Mouse (Mus musculus): ENCODE data around the gene Nav2.
A peak's percentile ranks its signal among the peaks of the same experiment; 100 is the strongest.

Nav2 gene

DNA sequence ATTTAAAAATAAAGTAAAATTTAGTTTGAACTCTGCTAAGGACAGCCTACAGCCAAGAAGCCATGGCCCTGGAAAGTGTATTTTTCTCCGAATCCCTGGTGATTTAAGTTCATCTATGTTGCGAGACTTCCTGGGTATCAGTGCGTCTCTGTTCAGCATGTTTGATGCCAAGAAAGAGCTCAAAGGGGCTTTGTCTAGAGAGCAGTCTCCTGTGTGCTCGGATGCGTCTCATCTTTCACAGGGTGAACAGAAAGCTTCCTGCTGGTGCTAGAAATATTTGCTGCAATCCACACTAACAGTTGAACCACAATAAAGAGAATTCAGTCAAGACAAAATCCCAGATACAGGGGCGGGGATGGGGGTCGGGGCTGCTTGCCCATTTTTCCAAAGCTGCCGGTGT lies 572.4 kb downstream of the Nav2 start:
- DNase-seq (ENCODE audit: low spot score in 2 of 2), result no peak

DNA sequence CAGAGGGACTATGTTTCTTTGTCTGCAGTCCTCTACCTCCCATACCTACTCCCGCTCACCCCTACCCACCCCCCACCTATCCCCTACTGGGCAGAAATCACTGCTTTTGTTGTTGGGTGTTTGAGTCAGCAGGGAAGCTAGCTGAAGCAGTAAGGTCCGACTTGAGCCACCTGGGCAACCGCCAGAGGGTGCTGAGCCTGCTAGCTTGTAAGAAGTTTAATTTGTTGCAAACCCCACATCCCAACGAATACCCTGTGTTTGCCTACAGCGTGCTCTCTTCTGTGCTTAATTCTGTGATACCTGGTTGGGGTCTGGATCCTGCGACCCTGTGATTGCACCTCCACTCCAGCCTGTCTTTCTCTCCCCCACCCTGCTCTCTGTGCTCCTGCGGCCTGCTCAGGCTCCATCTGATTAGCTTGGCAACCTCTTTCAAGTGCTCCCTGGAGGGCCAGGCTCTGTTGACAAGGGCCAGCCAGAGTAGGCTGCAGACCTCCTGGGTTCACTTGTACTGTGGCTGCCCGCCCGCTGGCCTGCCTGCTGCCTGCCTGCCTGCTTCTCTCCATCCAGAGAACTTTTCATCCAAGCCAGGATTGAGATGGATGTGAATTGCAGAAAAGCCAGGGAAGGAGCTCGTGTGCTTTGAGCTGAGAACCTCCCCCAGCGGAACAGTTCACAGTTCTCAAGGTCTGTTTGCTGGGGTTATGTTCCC lies 575.7 kb downstream of the Nav2 start:
- DNase-seq (ENCODE audit: low spot score in 2 of 2), result no peak

DNA sequence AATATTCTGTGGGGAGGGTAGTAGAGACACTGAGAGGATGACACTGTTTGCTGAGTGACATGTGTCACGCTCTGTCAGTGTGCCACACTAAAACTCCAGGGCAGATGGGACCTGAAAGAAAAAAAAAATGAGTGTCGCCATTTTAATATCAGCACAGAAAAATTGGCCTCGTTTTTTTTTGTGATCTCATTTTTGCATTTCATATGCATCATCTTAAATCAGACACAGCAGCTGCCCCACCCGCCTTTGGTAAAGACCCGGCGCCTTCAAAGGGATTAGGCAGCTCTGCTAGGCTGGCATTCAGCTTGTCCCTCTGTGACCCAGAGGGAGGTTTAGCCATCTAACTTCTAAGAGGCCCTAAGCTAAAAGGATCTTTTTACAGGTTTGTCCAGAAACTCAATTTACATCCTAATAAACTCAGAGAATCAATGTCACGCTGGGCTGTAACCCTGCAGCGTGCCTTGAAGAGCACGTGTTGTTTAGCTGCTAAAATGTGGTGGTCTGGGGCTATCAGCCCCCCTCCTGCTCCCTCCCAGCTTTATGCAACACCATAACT lies 576.9 kb downstream of the Nav2 start:
- DNase-seq (ENCODE audit: low spot score in 2 of 2), result no peak

DNA sequence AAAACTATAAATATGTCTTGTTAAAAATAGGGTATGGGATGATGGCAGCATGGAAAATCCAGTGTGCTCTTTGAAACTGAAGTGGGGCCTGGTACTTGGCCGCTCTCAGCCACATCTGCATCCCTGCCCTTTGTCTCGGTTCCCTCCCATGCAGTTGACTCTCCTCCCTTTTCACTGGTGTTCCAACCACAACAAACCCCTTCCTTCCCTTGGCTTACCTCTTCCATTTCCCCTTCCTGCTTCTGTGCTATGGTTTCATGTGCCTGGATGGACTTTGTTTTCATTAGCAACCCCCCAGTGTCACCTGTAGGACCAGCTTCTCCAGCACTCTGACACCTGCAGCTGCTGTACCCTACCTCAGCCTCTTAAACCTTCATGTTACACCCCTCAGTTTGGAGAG lies 578.8 kb downstream of the Nav2 start:
- DNase-seq (ENCODE audit: low spot score in 2 of 2), result no peak

DNA sequence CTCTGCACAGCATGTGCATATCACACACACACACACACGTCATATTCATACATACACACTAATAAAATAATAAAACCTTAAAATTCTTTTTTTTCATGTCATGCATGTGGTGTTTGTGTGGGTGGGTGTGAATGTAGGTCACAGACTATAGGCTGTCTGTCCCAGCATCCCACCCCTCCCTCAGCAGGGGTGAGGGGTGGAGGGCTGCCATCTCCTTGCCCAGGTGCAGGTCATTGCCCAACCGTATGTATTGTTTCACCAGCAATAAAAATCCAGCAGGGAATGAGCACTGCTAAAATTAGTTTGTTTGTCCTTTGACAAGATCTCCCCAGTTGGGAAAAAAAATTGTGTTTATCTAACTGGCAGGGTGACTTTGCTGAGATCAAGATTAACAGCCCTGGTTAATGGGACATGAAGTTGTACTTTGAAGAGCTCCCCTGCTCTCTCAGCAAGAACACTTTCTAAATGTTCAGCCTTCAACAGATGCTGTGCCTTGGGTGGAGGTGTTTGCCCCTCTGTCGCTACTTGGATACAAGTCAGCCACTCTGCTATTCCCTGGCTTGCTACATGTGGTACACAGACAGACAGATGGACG lies 580.1 kb downstream of the Nav2 start:
- no peak for DNase-seq (ENCODE audit: low spot score in 2 of 2)

DNA sequence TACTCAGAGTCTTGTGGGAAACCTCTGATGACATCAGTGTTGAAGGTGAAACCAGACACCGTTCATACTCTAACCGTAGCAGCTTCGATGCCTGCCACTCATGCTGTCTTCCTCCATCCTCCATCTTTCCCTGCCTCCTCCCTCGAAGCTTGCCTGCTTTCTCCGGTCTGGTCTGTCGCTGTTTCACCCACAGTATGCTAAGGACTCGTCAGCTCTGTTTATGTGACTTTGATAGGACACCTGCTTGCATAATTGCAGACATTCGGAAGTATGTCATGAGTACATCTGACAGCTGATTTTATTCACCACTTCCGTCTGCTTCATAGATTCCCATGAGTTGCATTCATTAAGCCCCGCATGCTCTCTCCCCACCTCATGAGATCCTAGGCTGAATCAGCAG lies 582.3 kb downstream of the Nav2 start:
- no peak for DNase-seq (ENCODE audit: low spot score in 2 of 2)

DNA sequence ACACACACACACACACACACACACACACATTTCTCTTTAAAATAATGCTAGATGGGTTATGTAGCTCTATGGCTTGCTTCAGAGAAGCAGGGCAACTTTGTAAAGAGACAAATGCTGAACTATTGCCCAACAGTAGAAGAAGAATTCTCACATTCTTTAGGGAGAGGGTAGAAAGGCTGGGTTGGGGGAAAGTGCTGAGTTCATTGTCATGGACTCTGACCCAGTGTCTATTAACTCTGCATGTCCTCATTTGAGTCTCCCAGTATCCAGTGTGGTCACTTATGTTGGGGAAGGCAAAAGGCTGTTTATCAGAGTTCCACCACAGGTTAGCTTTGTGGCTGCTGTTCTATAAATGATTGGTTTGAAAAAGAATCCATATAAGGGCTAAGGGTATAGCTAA lies 584.1 kb downstream of the Nav2 start:
- DNase-seq (ENCODE audit: low spot score in 2 of 2), result no peak

DNA sequence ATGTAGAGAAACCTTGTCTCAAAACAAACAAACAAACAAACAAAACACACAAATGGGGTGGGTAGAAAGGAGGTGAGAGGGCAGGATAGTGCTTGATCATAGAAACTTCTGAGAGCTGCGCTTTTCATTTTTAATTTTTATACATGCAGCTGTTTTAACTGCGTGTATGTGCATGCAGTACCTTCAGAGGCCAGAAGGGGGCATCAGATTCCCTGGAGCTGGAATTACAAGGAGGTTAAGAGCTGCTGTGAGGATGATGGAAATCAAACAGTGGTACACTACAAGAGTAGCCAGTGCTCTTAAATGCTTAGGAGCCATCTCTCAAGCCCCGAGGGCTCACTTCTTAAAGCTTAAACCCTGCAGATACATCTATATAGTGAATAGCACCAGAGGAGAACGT lies 584.7 kb downstream of the Nav2 start:
- no peak for DNase-seq (ENCODE audit: low spot score in 2 of 2)

DNA sequence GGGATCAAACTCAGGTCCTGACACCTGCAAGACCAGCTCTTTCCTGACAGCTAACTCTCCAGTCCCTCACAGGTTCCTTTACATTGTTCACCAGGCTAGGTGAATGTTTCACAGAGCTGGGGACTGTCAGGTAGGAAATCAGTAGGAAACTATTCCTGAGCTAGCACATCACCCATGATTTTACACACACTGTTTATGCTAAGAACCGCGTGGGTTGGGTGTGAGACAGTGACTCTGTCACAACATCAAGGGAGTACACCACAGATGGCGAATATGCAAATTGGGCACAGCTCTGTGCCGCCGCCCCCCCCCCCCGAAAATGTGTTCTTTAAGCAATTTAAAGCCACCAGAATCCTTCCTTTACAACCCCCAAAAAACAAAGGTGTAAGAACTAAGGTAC lies 586.1 kb downstream of the Nav2 start:
- no peak for DNase-seq (ENCODE audit: low spot score in 2 of 2)

DNA sequence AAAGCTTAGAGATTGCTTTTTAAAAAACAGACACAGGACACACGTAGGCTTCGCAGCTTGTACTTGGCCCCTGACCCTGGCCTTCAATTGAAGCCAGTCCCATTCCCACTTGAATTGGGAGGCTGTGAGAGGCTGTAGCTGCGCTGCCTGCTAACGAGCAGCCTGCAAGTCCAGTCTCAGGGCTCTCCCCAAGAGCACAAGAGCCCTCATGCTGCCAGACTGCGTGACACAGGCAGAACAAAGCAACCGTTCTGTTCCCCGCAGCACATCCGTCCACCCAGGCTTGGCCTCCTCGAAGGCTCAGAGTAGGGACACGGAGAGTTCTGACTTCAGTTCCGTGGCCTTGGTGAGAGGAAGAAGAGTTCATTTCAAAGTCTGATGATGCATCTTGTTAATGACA lies 587.6 kb downstream of the Nav2 start:
- no peak for DNase-seq (ENCODE audit: low spot score in 2 of 2)

DNA sequence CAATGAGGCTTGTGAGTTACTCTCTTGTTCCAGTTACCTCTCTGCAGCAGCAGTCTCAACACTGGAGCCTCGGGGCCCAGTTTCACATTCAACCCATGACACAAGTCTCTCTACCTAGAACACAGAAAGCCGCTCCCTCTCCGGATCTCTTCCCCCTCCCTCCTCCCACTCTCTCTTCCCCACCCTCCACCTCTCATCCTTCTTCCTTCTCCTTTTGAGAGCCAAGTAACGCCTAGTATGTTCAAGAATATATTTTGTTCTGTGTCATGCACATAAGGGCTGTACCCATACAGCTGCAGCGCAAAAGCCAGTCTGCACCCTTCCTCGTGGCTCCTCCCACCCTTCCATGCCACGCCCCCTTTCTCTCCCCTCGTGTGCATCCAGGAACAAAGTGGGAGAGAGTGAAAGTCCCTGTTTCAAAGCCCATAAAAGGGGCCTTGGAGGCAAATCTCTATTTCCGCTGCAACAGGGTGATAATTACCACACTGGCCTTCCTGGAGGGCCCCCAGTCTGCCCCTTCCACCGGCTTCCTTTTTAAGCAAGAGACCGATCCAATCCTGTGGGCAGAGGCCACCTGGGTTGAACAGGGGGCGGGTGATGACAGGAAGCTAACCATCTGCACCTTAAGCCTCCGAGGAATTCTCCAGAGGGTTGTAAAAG lies 588.4 kb downstream of the Nav2 start:
- DNase-seq (ENCODE audit: low spot score in 2 of 2), result peak in 1 of 2 experiments; percentile 19

DNA sequence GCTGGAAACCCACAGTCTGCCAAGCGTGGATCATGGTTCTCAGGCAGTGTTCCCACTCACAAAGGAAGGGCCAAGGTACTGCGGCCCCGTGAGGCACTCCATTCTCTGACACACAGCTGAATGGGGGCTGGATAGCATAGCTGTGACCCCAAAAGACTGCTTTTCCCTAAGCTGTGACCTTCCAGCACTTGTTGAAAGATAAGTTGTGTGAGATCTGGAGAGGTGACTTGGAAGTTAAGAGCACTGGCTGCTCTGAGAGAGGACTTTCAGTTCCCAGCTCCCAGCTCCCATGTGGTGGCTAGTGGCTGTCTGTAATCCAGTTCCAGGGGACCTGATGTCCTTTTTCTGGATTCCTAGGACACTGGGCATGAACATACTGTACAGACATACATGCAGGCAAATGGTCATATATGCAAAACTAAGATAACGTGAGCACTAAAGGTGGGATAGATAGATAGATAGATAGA lies 588.9 kb downstream of the Nav2 start:
- peak in 1 of 2 experiments; percentile 6 for DNase-seq (ENCODE audit: low spot score in 2 of 2)

DNA sequence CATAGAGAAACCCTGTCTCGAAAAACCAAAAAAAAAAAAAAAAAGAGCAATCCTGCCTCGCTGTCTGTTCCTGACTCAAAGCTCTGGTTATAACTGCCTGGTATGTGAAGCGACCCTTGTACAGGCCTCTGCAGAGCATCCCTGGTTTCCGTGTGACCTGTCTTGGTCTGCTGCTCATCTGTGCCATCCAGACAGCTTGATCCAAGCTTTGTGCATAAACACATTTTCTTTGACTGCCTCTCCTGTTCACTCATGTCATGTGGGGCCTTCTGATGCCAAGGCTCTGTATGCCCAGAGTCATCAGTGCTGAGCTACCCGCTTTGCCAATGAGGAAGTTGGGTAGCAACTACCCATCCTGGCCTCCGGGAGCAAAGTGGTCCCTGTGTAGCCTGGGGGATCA lies 591.1 kb downstream of the Nav2 start:
- no peak for DNase-seq (ENCODE audit: low spot score in 2 of 2)

DNA sequence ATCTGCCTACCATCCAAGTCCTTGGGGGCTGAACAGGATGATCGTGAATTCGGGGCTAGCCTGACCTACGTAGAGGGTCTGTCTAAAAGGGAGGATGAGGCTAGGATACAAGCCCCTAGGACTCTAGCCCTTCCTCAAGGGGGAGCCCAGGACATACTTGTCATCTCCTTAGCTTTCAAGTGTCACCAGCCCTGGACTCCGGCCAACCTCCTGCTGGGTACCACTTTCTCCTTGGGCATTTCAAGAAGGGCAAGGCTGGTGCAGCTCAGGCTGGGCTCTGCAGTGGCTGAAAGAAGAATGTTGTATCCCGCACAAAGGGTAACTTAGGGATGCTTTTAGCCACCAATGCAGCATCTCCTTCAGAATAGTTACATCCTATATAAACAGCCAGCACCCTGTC lies 592.4 kb downstream of the Nav2 start:
- DNase-seq (ENCODE audit: low spot score in 2 of 2), result no peak

DNA sequence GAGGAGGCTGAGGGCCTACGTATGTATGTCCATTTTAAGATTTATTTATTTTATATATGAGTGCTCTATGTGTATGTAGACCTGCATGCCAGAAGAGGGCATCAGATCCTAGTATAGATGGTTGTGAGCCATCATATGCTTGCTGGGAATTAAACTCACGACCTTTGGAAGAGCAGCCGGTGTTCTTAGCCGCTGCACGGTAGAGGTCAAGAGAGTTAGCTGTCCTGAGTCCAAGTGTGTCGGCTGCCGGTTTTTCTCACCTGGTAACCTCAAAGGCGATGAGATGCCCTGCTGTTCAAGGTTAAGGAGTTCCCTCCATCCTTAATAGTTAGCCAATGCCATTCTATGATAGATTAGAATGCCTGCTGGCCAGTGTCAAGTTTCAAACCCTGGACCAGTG lies 594.9 kb downstream of the Nav2 start:
- no peak for DNase-seq (ENCODE audit: low spot score in 2 of 2)

DNA sequence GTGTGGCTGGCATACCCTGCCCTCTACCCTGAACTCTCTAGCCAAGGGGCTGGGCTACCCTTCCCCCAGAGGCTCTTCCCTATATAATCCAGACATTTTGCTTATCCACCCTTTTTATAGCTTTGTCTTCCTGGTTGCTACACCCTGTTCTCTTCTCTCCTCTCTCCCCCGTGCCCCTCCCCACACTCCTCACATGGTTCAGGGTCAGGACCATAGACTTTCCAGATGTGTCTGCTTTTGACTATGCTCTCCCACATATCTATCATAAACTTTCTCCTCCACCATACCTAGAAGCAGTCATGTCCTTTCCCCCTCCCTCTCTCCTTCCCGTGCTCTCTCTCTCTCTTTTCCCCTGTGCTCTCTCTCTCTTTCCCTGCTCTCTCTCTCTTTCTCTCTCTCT lies 595.4 kb downstream of the Nav2 start:
- DNase-seq (ENCODE audit: low spot score in 2 of 2), result no peak

DNA sequence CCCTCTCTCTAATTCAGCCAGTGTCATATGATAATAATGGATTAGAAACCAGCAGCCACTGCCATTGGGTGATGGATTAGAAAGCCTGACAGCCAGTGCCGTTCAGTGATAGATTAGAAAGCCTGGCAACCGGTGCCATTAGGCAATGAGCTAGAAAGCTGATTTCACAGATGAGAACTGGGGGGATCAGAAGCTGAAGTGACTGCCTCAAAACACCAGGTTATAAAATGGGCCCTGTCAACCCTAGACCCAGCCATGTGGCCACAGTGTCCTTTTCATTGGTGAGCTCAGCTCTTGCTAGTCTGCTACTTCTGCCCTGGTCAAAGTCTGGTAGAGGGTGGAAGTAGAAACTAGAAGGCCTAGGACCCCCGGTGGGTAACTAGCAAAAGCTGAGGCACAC lies 595.8 kb downstream of the Nav2 start:
- no peak for DNase-seq (ENCODE audit: low spot score in 2 of 2)

DNA sequence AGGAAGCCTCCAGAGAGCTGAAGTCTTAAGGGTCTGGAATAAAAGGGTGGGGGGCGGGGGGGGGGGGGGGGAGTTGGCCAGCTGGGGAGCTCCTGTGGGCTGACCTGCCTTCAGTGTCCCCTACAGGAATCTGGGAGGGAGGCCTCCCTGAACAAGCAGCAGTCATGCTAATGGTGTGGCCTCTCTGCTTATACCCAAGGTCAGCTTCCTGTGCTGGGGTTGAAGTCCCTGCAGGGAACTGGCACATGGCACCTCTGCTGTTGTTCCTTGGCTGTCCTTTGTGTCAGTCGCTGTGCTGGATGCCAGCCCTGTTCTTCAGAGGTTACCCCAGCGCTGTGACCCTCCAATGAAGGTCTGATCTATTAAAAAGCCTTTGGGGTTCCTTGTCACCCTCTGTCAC lies 596.5 kb downstream of the Nav2 start:
- peak; percentile 38 to 45 for DNase-seq (ENCODE audit: low spot score in 2 of 2)

DNA sequence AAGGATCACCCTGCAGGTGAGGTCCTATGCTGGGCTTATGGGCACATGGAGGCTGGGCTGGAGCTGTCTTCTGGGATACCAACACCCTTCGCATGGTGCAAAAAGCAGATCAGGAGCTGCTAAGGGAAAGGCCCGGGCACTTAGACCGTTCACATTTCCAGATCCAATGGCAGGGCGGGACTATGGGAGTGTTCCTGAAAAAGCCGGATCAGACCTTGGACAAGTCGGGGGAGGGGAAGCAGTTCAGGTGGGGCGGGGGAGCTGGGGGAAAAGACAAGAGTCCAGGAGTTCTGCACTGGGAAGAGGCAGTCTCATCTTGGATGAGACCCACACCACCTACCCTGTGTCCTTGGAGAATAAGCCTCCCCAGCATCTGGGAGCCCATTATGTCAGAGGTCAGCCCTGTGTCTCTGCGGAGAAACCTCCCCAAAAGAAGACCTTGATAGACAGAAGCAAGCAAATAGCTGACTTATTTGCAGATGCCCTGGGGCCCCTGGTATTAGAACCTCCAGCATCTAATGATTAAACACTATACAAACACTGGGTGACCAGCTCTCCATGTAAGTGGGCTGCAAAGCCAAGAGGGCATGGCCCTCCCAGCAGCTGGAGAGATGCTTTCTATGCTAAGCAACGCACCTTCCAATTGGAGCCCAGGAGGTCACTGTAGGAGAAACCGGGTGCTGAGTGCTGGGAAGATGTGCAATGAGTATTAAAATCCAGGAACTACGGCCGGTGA lies 597.7 kb downstream of the Nav2 start:
- DNase-seq (ENCODE audit: low spot score in 2 of 2), result no peak

DNA sequence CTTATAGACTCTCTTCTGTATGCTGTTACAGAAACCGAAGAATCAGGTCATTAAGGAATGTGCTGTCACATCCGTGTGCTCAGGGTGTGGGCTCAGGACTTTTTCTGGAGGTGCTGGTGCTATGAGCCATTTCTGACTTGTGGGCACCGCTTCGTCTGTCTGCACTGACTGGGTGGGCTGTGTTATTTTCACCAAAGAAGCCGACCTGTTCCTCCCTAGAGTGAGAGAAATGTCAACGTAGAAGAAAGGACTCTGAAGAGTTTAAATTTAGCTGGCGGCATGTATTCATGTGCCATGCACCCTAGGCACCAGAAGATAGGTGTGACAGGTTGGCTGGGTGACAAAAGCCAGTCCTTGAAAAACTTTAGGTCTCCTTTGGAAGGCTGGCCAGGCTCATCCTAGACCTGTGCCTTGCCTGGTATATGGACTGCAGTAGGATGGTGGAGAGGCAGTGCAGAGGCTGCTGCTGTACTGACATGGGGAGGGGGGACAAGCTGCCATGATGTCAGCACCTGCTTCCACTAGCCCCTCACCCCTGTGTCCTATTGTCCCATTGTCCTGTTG lies 599.5 kb downstream of the Nav2 start:
- peak; percentile 29 to 40 for DNase-seq (ENCODE audit: low spot score in 2 of 2)

DNA sequence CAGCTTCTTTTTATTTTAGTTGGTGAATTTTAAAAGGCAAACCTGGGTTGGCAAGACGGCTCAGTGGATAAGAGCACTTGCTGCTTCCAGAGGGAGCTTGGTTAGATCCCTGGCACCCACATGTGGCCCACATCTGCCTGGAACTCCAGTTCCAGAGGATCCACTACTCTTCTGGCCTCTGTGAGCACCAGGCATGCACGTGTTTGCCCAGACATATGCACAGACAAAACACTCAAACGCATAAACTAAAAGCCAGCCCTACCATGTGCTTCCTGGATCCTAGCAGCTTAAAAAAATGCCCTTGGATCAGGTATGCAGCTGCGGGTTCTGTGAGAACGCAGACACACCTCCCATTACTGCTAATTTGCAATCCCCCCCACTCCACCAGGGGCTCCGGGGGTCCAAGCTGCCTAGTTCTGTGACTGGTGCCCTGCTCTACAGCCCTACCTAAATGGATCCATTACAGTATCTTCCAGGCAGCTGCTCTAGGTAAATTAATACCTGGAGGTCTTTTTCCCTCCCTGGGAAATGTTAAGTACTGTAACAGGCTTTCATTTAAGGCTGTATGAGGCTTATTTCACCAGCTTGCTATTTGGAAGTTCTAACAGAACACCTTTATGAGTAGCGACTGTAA lies 603.4 kb downstream of the Nav2 start:
- DNase-seq (ENCODE audit: low spot score in 2 of 2), result no peak
